Comparison of ENCODE assay signal across 10 mouse cellular contexts in genomic region chr15:12230243-12230935, GRCm38 (mm10). TPM values are rescaled to one million over a fixed set of nuclear protein-coding genes. Genes with fewer than 3 reads are reported as not detected.
DNase-seq lines count a peak whose midpoint lies in the region; ATAC-seq lines count a peak whose summit lies in the region.
"Had no signal": no experiment of that assay in that cellular context is flagged by ENCODE, and none has a peak within 500 bp of the region (broad histone marks: within the 10 kb centered on the region; RNA-seq: fewer than 3 reads in every experiment).

No protein-coding gene starts in this region.

- H3K4me2 ChIP-seq in heart, embryonic 13.5 days: peak overlapping the region; percentile 40
- H3K4me2 ChIP-seq: embryonic facial prominence, embryonic 13.5 days; midbrain, embryonic 12.5 days had no signal

- peak; percentile 68; the same call in 1 of the 2 replicates for ATAC-seq in heart, embryonic 13.5 days (ENCODE audit: extremely low read depth, insufficient number of reproducible peaks, low FRiP score, low TSS enrichment)
- peak; percentile 96 for ATAC-seq in CD4-positive, CD25-positive, alpha-beta regulatory T cell, adult 4 months
- peak; percentile 69 for ATAC-seq in monocyte, adult 5-6 weeks (replicated peaks; ENCODE audit: insufficient number of reproducible peaks, low FRiP score, low TSS enrichment, poor library complexity, severe bottlenecking)
- ATAC-seq in cerebellum, adult (ENCODE audit: insufficient number of reproducible peaks, low FRiP score, low TSS enrichment): no peak

- H3K9ac ChIP-seq in heart, embryonic 13.5 days: peak overlapping the region; percentile 70
- H3K9ac ChIP-seq: embryonic facial prominence, embryonic 13.5 days; midbrain, embryonic 12.5 days had no signal

- peak overlapping the region; percentile 88 for H3K27ac ChIP-seq in heart, embryonic 13.5 days (replicated peaks)
- H3K27ac ChIP-seq: midbrain, embryonic 12.5 days had no signal

- no peaks in the 10 kb centered on the region for H3K27me3 ChIP-seq in heart, embryonic 13.5 days (replicated peaks)
- H3K27me3 ChIP-seq: embryonic facial prominence, embryonic 13.5 days; midbrain, embryonic 12.5 days had no signal

- WGBS in heart, embryonic 13.5 days: 36% methylated on average over 12 of the region's 12 CpGs

- no peak overlapping the region for H3K4me3 ChIP-seq in heart, embryonic 13.5 days
- H3K4me3 ChIP-seq: embryonic facial prominence, embryonic 13.5 days; midbrain, embryonic 12.5 days had no signal

- DNase-seq in heart, postnatal 10 days: no peak
- peak; percentile 93 for DNase-seq in induced T-regulatory cell, adult 2 months (ENCODE audit: low read depth)
- no peak for DNase-seq in adrenal gland, postnatal 4 days (ENCODE audit: low spot score in 2 of 2)
- DNase-seq in layer of hippocampus, postnatal 10 days (ENCODE audit: low spot score in 2 of 2): no peak

- intact Hi-C loops in heart, postnatal 10 days (cut with DNase I): no loop called here

- no peaks in the 10 kb centered on the region for H3K9me3 ChIP-seq in heart, embryonic 13.5 days
- H3K9me3 ChIP-seq: embryonic facial prominence, embryonic 13.5 days; midbrain, embryonic 12.5 days had no signal

- peaks cover 80% of the 10 kb centered on the region for H3K4me1 ChIP-seq in heart, embryonic 13.5 days
- H3K4me1 ChIP-seq: midbrain, embryonic 12.5 days had no signal

- peaks cover 33% of the 10 kb centered on the region for H3K36me3 ChIP-seq in heart, embryonic 13.5 days

RNA-seq across cellular contexts. Expression of gene Mtmr12, which starts 25.6 kb away (rescaled TPM):
- polyA plus RNA-seq in heart, embryonic 13.5 days (2015; fragmentation: Nextera tagmentation; extraction: Ambion mirVana): 11.4 and 12.0 TPM in 2 replicates
- total RNA-seq in heart, postnatal 10 days (2021): 10 to 100 TPM; 18.6 to 21.3 TPM
- polyA plus RNA-seq in CD4-positive, CD25-positive, alpha-beta regulatory T cell, adult 4 months (2017; shearing (Covaris generic)): 10 to 100 TPM; 20.1 to 22.6 TPM
- total RNA-seq in monocyte, adult 5-6 weeks (2017): 34.1 to 46.7 TPM (median 39.5 TPM) in 3 replicates
- 10 to 100 TPM; 27.0 to 27.8 TPM for total RNA-seq in adrenal gland, postnatal 4 days (2021)
- total RNA-seq in layer of hippocampus, postnatal 10 days (2021): 10 to 100 TPM; 17.4 to 18.8 TPM
